ENCODE assay signal across 9 mouse cellular contexts in the genomic region with DNA sequence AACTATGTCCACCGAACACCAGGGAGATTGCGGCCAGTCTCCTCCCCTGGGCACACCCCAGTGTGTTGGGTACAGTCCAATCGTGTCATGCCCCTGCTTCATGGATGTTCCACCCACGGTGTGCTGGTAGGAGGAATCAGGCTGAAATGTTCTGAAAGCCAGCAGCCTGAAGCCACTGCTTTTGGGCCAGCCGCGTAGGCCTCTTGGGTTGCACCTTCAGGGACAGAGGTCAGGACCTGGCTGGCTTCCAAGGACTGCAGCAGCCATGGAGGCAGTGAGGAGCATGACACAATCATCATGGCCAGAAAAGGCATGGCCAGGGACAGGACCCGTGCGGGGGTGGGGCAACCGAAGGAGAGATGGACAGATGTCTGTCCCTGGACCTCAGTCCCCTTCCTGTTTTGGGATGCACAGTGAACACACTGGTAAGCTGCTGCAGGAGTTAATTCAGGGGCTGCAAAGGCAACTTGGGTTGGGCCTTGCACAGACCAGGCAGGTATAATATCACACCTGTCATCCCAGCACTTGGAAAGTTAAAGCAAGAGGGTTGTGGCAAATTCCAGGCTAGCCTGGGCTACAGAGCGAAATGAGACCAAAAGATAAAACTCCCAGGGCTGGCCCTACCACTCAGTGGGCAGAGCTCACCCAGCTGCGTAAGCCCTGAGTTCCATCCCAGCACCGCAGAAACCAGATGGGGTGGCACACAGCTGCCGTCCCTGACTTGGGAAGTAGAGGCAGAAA. TPM values are rescaled to one million over a fixed set of nuclear protein-coding genes. Genes with fewer than 3 reads are reported as not detected.
A peak's percentile ranks its signal among the peaks of the same experiment; 100 is the strongest.
DNase-seq lines count a peak whose midpoint lies in the region; ATAC-seq and TF ChIP-seq lines count a peak whose summit lies in the region.
"Had no signal": no experiment of that assay in that cellular context is flagged by ENCODE, and none has a peak within 500 bp of the region (broad histone marks: within the 10 kb centered on the region; RNA-seq: fewer than 3 reads in every experiment).

No protein-coding gene starts in this region.

- TF ChIP-seq CTCF in kidney, adult 2 months (conservative IDR thresholded peaks at IDR 0.05; ENCODE audit: insufficient read depth, insufficient read length, low read depth, low read length): no peak

- DNase-seq in cerebellum, adult 11-12 months: peak; percentile 79
- peak; percentile 31 for DNase-seq in urinary bladder, postnatal 25 days (ENCODE audit: low spot score)
- DNase-seq in urinary bladder, postnatal 10 days (ENCODE audit: low spot score): no peak
- DNase-seq in kidney, adult 2 months: peak; percentile 45
- DNase-seq in lung, postnatal 36 days: peak; percentile 54
- DNase-seq in thymus, postnatal 14 days: no peak

- peaks cover 5% of the 10 kb centered on the region; the same call in 1 of the 2 replicates for H3K4me1 ChIP-seq in kidney, adult 2 months (ENCODE audit: control insufficient read depth, insufficient read depth, low read length)

- no peaks in the 10 kb centered on the region for H3K27me3 ChIP-seq in kidney, adult 2 months (replicated peaks; ENCODE audit: control insufficient read depth, insufficient read depth, low read length)

- no peaks in the 10 kb centered on the region for H3K36me3 ChIP-seq in kidney, adult 2 months (ENCODE audit: control insufficient read depth, insufficient read depth, low read length)

- no peak overlapping the region for H3K4me3 ChIP-seq in kidney, adult 2 months (ENCODE audit: insufficient read depth, low read depth, low read length)

- no peak overlapping the region for H3K27ac ChIP-seq in kidney, adult 2 months (ENCODE audit: insufficient read depth, low read depth, low read length)

- no peak for TF ChIP-seq POLR2A in kidney, adult 2 months (IDR thresholded peaks at IDR 0.05; ENCODE audit: low read depth, low read length)

- ATAC-seq in cerebellum, adult (ENCODE audit: insufficient number of reproducible peaks, low FRiP score, low TSS enrichment): no peak
- ATAC-seq in megakaryocyte progenitor cell, adult 5-6 weeks (replicated peaks; ENCODE audit: poor library complexity): no peak

- 72% methylated on average over 13 of the region's 13 CpGs for WGBS in kidney, adult 2 months

RNA-seq across cellular contexts. Expression of a gene that starts 2.1 kb away (rescaled TPM):
- polyA plus RNA-seq in kidney, adult 2 months (2012; rRNA removed): 23.7 and 24.5 TPM in 2 replicates
- 7.1 and 7.6 TPM in 2 replicates for total RNA-seq in megakaryocyte progenitor cell, adult 5-6 weeks (2015)
- 30.8 and 32.7 TPM in 2 replicates for total RNA-seq in megakaryocyte progenitor cell, adult 5-6 weeks (2017)

RNA-seq across cellular contexts. Expression of a gene that starts 9.8 kb away (rescaled TPM):
- polyA plus RNA-seq in kidney, adult 2 months (2012; rRNA removed): 16.6 and 21.7 TPM in 2 replicates
- 0.20 and 0.47 TPM in 2 replicates for total RNA-seq in megakaryocyte progenitor cell, adult 5-6 weeks (2015)
- 0.47 TPM in 1 of 2 replicates, not detected in the other for total RNA-seq in megakaryocyte progenitor cell, adult 5-6 weeks (2017)

RNA-seq across cellular contexts. Expression of a gene that starts 24.3 kb away (rescaled TPM):
- 1.4 and 1.5 TPM in 2 replicates for polyA plus RNA-seq in kidney, adult 2 months (2012; rRNA removed)
- 0.32 TPM in 1 of 2 replicates, not detected in the other for total RNA-seq in megakaryocyte progenitor cell, adult 5-6 weeks (2015)
- 0.17 TPM in 1 of 2 replicates, not detected in the other for total RNA-seq in megakaryocyte progenitor cell, adult 5-6 weeks (2017)
- total RNA-seq: neutrophil, adult 5-6 weeks had no signal

RNA-seq across cellular contexts. Expression of a gene that starts 26.0 kb away (rescaled TPM):
- 70.7 and 76.3 TPM in 2 replicates for polyA plus RNA-seq in kidney, adult 2 months (2012; rRNA removed)
- 18.9 and 24.6 TPM in 2 replicates for total RNA-seq in megakaryocyte progenitor cell, adult 5-6 weeks (2015)
- total RNA-seq in megakaryocyte progenitor cell, adult 5-6 weeks (2017): 32.4 and 37.4 TPM in 2 replicates

RNA-seq across cellular contexts. Expression of a gene that starts 27.4 kb away (rescaled TPM):
- polyA plus RNA-seq in kidney, adult 2 months (2012; rRNA removed): 13.2 and 19.0 TPM in 2 replicates
- 2.3 TPM in 2 replicates for total RNA-seq in megakaryocyte progenitor cell, adult 5-6 weeks (2015)
- 3.9 and 5.2 TPM in 2 replicates for total RNA-seq in megakaryocyte progenitor cell, adult 5-6 weeks (2017)

Comparison
In these comparisons a context has a peak if more than half of its experiments do, and no peak if none do; other contexts are left out.
1. DNase-seq: peak in cerebellum, adult 11-12 months (single experiment), urinary bladder, postnatal 25 days (single experiment), kidney, adult 2 months (single experiment) and lung, postnatal 36 days (single experiment); none in urinary bladder, postnatal 10 days (single experiment) and thymus, postnatal 14 days (single experiment).